Mouse (Mus musculus): ENCODE data around the gene Lsamp. TPM values are rescaled to one million over a fixed set of nuclear protein-coding genes. Genes with fewer than 3 reads are reported as not detected.

Gene Lsamp
- total and polyA plus RNA-seq, 2 experiments: 0.07 to 0.37 TPM

GRCm38 (mm10) chr16:40567431-40567941 lies 583.3 kb downstream of the Lsamp start:
- Histone ChIP-seq H3K79me2 (ENCODE audit: control insufficient read depth, insufficient read depth, low read length) (no peaks in the 10 kb centered on the region), H3K27me3 (ENCODE audit: control insufficient read depth, insufficient read depth, low read length) (no peaks in the 10 kb centered on the region), H3K4me1 (ENCODE audit: control insufficient read depth, insufficient read depth, low read length) (no peaks in the 10 kb centered on the region), H3K4me3 (ENCODE audit: insufficient read depth, low read depth, low read length) (no peak overlapping the region), H3K9ac (ENCODE audit: low read depth, low read length) (no peak overlapping the region), H3K27ac (replicated peaks; ENCODE audit: insufficient read depth, low read depth, low read length) (no peak overlapping the region), H3K36me3 (ENCODE audit: control insufficient read depth, insufficient read depth, low read length) (no peaks in the 10 kb centered on the region)
- no peak for DNase-seq (ENCODE audit: extremely low read depth, low read depth, low spot score)
- TF ChIP-seq POLR2A (IDR thresholded peaks at IDR 0.05; ENCODE audit: extremely low read depth, insufficient read depth, low read length): no peak
- TF ChIP-seq CTCF (IDR thresholded peaks at IDR 0.05; ENCODE audit: low read depth, low read length): no peak
- 86% methylated on average over 9 of the region's 9 CpGs for WGBS

DNA sequence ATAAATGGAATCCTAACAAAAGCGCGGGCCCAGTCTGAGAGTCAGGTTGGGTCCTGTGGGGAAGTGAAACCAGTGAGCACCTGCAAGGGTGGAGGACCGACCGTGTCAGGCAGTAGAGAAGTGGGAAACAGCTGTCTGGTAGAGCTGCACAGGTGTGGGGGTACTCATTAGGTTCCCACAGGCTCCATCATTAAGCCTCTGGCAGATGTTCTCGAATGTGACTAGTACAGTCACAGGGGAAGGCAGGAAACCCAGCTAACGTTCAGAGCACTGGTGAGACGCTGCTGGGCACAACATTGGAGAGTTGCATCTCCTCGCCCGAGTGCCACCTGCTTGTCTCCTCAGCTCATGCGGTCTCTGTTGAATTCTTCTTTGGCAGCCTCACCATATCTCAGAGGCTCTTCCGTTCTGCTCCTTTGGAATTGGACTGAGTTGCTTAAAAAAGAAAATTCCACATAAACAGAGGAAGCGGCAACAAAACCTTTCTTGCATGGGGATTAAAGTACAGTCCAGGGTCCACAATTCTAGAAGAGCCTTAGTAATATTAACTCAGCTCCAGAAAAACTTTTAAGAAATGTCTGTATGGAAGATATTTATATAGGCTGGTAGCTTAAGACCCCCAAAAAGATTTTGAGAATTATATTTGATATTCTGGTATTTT lies 588.1 kb downstream of the Lsamp start:
- no peak overlapping the region for H3K4me3 ChIP-seq (ENCODE audit: insufficient read depth, low read depth, low read length)
- no peaks in the 10 kb centered on the region for H3K36me3 ChIP-seq (ENCODE audit: control insufficient read depth, insufficient read depth, low read length)
- no peaks in the 10 kb centered on the region for H3K79me2 ChIP-seq (ENCODE audit: control insufficient read depth, insufficient read depth, low read length)
- no peaks in the 10 kb centered on the region for H3K4me1 ChIP-seq (ENCODE audit: control insufficient read depth, insufficient read depth, low read length)
- no peak for DNase-seq (ENCODE audit: extremely low read depth, low read depth, low spot score)
- no peaks in the 10 kb centered on the region for H3K27me3 ChIP-seq (ENCODE audit: control insufficient read depth, insufficient read depth, low read length)
- 82% methylated on average over 12 of the region's 12 CpGs for WGBS
- no peak overlapping the region for H3K9ac ChIP-seq (ENCODE audit: low read depth, low read length)
- no peak overlapping the region for H3K27ac ChIP-seq (replicated peaks; ENCODE audit: insufficient read depth, low read depth, low read length)
- TF ChIP-seq CTCF (IDR thresholded peaks at IDR 0.05; ENCODE audit: low read depth, low read length): no peak
- TF ChIP-seq POLR2A (IDR thresholded peaks at IDR 0.05; ENCODE audit: extremely low read depth, insufficient read depth, low read length): no peak

DNA sequence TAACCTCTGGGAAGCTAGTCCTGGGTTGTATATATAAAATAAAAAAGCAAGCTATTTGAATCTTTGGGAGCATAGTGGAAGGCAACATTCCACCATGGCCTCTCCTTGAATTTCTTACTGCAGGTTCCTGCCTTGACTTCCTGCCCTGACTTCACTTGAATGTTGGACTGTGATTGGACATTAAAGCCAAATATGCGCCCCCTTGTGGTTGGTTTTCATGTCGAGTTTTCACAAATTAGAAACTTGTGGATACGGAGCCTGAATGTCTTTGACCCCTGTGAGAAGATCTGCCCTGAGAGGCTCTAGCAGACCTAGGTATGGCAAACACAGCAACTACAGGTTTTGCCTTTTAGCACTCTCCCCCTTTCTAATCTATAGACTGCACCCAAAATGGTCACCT lies 597.9 kb downstream of the Lsamp start:
- Histone ChIP-seq H3K4me1 (ENCODE audit: control insufficient read depth, insufficient read depth, low read length) (no peaks in the 10 kb centered on the region), H3K79me2 (ENCODE audit: control insufficient read depth, insufficient read depth, low read length) (no peaks in the 10 kb centered on the region), H3K27ac (replicated peaks; ENCODE audit: insufficient read depth, low read depth, low read length) (no peak overlapping the region), H3K4me3 (ENCODE audit: insufficient read depth, low read depth, low read length) (no peak overlapping the region), H3K27me3 (ENCODE audit: control insufficient read depth, insufficient read depth, low read length) (no peaks in the 10 kb centered on the region), H3K36me3 (ENCODE audit: control insufficient read depth, insufficient read depth, low read length) (no peaks in the 10 kb centered on the region), H3K9ac (ENCODE audit: low read depth, low read length) (no peak overlapping the region)
- 54% methylated on average over 3 of the region's 3 CpGs for WGBS
- TF ChIP-seq CTCF (IDR thresholded peaks at IDR 0.05; ENCODE audit: low read depth, low read length) (no peak), POLR2A (IDR thresholded peaks at IDR 0.05; ENCODE audit: extremely low read depth, insufficient read depth, low read length) (no peak)
- peak; percentile 6 for DNase-seq (ENCODE audit: extremely low read depth, low read depth, low spot score)

DNA sequence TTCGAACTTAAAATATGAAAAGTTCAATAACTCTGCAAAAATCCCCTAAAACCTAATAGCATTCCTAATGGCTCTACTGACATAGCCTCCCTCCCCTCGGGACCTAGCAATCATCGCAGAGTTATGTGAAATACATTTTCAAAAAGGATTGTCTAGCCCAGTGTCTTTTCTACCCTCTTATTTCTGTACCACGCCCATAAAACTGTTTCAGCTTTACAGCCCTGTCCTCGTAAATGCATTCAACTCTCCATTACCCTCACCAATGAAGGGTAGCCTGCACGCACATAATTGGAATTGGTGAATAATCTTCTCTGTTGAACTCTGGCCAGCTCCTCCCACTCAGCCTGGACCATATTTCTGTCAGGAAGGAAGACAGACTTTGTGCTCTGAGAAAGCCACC lies 609.0 kb downstream of the Lsamp start:
- H3K79me2 ChIP-seq (ENCODE audit: control insufficient read depth, insufficient read depth, low read length): no peaks in the 10 kb centered on the region
- no peak for DNase-seq (ENCODE audit: extremely low read depth, low read depth, low spot score)
- 82% methylated on average over 6 of the region's 6 CpGs for WGBS

DNA sequence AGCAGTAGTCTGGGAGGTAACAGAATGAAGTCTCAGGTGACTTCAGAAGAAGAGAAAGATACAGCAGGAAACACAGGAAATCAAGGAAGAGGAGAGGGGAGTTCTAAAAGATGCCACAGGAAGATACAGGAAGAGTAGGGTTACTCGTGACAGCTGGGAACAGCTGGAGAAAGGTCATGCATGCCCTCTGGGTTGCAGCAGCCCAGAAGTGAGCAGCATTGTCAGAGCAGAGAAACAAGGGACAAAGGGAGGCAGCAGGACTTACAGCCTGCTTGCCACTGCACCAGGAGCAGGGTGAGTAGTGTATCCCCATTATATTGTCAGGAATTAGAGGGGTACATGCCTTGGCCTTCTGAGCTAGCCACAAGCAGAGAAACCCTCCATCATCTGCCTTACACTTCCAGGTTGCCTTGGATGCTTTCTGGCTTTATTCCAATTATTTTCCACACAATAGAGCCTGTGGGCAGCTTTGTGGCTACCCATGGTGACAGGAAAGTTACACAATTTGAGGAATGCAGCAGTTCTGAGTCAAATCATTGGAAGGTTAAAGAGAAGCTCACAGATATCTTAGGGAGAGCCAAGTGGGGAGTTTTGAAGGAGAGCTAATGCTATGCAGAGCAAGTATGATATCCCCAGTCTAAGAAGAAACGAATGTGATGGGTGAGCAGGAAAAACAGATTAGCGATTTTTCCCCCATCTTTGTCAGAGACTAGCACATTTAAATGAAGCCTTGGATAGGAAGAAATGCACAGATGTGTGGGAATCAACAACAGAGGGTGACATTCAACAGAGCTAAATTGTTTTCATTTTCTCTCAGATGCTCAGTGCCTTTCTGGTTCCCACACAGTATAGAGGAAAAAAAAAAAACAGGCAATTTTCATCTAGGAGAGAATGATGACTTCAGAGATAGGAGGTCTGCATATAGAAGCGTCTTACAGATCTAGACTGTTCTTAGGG lies 617.5 kb downstream of the Lsamp start:
- Histone ChIP-seq H3K4me1 (ENCODE audit: control insufficient read depth, insufficient read depth, low read length) (no peaks in the 10 kb centered on the region), H3K27me3 (ENCODE audit: control insufficient read depth, insufficient read depth, low read length) (no peaks in the 10 kb centered on the region), H3K4me3 (ENCODE audit: insufficient read depth, low read depth, low read length) (no peak overlapping the region), H3K9ac (ENCODE audit: low read depth, low read length) (no peak overlapping the region), H3K27ac (replicated peaks; ENCODE audit: insufficient read depth, low read depth, low read length) (no peak overlapping the region), H3K36me3 (ENCODE audit: control insufficient read depth, insufficient read depth, low read length) (no peaks in the 10 kb centered on the region), H3K79me2 (ENCODE audit: control insufficient read depth, insufficient read depth, low read length) (no peaks in the 10 kb centered on the region)
- DNase-seq (ENCODE audit: extremely low read depth, low read depth, low spot score): no peak
- TF ChIP-seq CTCF (IDR thresholded peaks at IDR 0.05; ENCODE audit: low read depth, low read length): no peak
- TF ChIP-seq POLR2A (IDR thresholded peaks at IDR 0.05; ENCODE audit: extremely low read depth, insufficient read depth, low read length): no peak
- WGBS: 44% methylated on average over 4 of the region's 4 CpGs

More for the DNA sequence above, 609.0 kb downstream of the Lsamp start:
- no peak for TF ChIP-seq CTCF (IDR thresholded peaks at IDR 0.05; ENCODE audit: low read depth, low read length)
- no peak for TF ChIP-seq POLR2A (IDR thresholded peaks at IDR 0.05; ENCODE audit: extremely low read depth, insufficient read depth, low read length)
- H3K36me3 ChIP-seq (ENCODE audit: control insufficient read depth, insufficient read depth, low read length): no peaks in the 10 kb centered on the region
- no peak overlapping the region for H3K4me3 ChIP-seq (ENCODE audit: insufficient read depth, low read depth, low read length)
- H3K9ac ChIP-seq (ENCODE audit: low read depth, low read length): no peak overlapping the region
- no peak overlapping the region for H3K27ac ChIP-seq (replicated peaks; ENCODE audit: insufficient read depth, low read depth, low read length)
- no peaks in the 10 kb centered on the region for H3K27me3 ChIP-seq (ENCODE audit: control insufficient read depth, insufficient read depth, low read length)
- no peaks in the 10 kb centered on the region for H3K4me1 ChIP-seq (ENCODE audit: control insufficient read depth, insufficient read depth, low read length)
